Mouse (Mus musculus): ENCODE results near the gene Adgrb2.

Gene Adgrb2

DNA sequence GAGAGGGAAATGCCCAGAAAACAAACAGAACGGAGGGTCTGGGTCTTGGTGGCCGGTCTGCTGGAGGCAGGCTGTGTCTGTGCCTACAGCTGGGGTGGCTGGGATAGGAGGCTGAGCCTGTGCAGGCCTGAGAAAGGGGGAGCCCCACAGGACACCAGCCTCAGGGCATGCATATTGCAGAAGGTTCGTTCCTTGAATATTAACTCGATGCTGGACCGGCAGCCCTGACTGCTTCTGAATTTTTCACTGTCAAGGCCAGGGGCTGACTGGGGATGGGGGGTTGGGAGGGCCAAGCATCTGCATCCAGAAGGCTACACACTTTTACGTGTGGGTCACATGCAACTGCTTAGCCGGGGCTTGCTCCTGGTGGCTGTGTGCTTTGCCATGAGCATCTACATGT is 48.8 kb downstream of the Adgrb2 start:
- DNase-seq = no peak

DNA sequence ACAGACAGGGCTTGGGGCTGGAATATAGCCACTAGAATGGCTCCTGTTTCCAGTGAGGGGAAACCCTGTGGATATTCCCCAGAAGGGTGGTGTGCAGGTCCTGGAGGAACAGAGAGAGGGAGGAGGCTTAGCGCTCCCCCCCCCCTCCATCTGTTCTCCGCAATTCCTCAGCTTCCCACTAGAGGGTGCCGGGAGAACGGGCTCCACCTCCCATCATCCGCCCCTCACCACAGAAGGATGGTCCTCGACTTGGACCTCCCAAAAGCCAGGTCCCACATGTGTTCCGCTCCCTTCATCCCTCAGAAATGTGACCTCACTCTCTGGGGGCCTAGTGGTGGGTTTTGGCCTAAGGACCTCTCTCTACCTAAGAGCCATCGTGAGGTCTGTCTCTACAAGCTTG is 51.4 kb downstream of the Adgrb2 start:
- peak; percentile 61 for DNase-seq

DNA sequence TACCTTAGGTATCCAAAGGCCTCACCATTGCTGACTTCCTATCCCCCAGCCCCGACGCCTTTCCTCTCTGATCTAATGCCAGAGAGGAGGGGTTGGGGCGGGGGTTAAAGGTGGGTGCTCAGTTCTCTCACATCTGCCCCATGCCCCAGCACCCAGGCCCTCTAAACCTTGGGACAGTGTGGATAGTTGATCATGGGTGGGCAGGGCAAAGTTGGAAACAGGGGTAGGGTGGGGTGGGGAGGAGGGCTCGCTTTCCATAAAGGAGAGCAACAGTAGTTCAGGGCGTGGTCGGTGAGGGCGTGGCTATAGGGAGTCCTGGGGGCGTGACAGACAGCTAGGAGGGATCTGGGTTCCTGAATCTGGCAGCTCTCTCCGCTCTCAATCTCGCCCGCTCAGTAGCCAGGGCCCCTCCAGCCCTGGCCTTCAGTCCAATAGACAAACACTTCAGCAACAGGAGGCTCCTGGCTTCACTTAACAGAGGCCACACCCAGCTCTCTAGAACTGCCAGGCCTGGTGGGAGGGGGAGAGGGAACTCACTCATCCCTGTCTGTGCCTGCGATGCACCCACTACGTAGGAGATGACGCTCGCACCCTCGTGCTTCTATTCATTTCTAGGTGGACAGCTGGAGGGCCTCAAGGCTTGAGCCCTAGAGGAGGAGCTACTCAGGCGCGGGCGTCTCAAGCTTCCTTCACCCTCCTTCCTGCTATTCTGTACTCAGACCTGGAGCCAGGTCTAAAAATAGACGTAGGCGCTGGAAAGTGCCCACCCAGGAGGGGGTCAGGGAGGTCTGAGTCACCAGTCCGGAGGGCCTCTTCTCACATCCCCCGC is 52.1 kb downstream of the Adgrb2 start:
- DNase-seq = peak; percentile 73

DNA sequence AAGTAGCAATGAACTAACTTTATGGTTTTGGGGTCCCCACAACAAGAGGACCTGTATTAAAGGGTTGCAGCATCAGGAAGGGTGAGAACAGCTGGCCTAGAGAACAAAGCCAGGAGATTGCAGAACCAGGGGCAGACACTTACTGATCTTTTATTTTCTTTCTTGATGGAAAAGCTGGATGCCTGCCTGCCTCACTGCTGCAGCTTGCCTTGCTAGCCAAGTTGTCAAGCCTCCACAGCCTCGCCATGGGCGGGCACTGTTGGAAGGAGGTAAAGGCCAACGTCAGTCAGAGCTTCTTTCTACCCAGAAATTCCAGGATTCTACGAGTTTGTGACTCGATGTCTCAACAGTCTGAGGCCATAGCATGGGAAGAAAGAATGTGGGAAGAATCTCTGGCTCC is 54.7 kb downstream of the Adgrb2 start:
- DNase-seq = no peak

DNA sequence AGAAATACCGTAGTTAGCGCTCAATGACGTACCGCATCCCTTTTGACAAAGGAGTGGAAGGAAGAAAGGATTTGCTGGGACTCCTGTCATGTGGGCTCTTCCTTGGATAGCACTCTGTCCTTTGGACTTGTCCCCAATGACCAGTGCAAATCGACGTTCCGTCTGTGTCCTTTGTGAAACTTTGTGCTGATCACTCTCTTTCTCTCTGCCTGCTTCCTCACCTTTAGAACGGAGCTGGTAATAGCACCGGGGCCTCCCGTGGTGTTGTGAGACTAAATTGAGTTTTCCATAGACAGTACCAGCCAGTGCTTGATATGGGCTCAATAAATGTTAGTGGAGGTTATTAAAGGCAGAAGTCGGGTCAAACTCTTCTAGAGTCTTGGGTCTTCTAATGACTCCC is 56.4 kb downstream of the Adgrb2 start:
- no peak for DNase-seq

DNA sequence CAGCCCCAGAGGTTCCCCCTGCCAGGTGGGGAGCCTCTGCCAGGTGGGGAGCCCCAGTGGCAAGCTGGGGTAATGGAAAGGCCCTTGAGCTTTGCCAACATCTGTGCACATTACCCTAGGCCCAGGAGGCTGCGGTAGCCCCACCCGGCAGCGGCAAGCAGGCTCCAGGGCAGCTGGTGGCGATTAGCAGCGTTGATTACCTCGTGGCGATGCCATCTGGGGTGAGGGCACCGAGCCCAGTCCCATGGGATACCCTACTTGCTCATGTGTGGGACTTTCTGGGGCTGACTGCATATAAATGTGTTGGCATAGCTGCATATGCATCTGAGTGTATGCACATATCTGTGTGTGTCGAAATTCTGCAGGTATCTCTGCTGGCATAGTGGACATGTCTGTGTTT is 59.5 kb downstream of the Adgrb2 start:
- DNase-seq = no peak

DNA sequence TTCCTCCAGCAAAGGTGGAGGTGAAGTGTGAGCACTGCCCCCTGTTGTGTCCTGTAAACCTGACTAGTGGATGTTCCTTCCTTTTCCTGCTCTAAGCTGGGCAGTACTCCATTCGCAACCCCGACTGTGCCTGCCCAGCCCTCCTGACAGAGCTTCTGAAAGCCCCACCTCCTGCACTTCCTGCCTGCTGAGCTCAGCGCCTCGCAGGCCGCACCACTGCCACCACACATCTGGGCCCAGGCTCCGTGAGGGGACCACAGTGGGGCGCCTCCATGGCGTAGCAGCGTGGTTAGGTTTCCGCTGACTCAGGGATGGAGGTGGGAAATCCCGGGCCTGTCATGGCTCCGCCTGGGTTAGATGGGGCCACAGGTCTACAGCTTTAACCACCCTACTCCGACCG is 60.9 kb downstream of the Adgrb2 start:
- DNase-seq = no peak

DNA sequence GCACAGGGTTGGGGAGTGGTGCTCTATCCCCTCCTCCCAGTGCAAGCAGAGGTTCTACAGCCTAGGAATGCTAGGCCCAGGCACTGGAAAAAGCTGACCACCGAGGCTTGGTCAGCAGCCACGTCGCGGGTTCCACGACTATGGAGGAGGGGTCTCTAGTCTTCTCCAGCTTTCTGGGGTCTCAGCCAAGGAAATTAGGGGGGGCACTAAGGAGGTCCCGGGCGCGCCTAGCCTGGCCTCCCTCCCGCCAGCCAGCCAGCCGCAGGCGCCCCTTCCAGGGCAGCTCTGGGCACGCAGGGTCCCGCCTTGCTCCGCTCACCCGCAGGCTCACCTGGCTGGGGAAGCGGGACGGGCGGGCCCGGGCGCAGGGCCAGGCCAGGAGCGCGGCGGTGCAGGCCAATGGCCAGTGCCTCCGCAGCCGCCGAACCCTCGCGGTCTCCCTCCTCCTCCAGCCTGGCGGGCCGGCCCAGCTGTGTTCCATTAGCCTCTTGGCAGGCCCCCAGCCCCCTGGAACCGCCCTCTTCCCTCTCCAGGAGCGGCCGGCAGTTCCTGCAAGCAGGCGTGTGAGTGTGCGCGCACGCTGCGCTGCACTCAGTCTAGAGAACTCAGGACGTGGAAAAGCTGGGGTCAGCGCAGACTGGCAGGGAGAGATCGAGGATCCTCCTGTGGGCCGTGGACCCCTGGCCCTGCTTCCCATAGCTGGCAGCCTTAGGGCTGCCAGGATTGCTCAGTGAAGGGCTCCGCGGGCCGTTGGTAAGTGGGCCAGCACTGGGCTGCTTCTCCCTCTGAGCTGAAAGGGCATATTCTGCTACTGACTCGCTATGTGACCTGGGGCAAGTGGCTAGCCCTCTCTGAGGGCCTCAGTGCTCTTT is 62.9 kb downstream of the Adgrb2 start, which contains the start of gene Col16a1:
Gene Col16a1, plus strand, starts transcription at position 510 of the 872 bp plus-strand sequence.
- DNase-seq = peak; percentile 73

DNA sequence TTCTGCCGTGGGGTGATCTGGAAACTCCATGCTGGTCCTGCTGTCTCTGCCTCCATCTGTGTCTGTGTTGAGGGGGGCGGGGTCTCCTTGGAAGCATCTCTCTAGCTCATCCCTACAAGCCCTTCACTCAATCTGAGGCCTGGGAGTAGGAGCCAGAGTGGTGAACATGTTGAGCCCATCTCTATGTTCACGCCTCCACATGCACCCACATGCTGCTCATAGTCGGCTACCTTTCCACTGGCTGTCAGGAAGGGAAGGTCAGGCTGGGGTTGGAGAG is 63.5 kb downstream of the Adgrb2 start:
- DNase-seq = no peak

DNA sequence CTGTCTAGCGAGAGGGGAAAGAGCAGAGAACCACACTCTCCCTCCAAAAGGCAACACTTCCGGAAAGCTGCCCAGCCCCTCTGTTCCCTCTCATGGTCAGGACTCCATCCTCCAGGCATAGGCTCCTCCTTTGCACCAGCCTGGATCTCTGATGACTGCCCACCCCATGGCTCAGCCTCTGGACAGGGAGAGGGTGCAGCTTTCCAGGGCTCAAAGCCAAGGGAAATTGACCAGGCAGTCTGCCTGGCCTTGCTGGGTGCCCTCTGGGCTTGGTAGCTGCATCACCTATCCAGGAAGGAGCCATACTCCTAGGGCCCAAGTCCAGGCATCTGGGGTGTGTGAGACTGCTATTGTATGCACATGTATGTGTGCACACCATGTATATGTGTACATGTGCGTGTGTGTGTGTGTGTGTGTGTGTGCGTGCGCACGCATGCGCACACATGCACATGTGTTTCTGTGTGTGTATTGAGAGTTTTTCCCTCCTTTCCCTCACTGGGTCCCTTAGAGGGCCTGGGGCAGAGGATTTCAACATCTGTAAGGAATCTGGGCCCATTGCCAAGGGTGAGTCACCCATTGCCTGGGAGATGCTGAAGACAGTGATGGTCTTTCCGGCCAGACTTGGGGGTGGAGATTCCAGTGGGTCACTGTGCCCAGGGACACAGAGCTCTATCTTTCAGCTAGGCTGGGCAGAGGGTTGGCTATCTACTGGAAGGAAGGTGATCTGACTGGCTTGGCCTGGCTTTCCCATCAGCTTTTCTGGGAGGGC is 65.6 kb downstream of the Adgrb2 start:
- DNase-seq = no peak

DNA sequence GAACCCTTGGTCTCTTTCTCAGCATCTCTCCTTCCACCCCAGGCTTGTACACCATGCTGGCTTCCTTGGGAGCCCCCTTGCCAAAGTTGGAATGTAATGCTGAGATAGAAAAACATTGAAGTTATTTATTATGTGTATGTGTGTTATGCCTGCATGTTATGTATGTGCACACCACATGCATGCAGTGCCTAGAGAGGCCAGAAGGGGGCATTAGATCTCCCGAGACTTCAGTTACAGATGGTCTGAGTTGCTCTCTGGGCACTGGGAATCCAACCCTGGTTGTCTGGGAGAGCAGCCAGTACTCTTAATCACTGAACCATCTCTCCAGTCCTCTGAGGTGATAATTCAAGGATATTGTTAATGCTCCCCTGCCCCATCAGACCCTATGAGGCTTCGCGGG is 67.6 kb downstream of the Adgrb2 start:
- DNase-seq = no peak

DNA sequence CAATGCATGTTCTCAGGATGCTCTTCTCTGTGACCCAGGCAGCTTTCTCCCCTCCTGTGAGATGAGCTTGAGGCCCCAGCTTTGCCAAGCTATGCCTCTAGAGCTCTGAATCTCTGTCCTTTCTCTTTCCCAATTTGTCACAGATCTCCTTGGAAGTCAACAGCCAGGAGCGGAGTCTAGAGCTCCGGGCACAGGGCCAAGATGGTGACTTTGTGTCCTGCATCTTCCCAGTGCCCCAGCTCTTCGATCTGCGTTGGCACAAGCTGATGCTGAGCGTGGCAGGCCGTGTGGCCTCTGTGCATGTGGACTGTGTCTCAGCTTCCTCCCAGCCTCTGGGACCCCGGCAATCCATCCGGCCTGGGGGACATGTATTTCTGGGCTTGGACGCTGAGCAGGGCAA is 68.4 kb downstream of the Adgrb2 start:
- no peak for DNase-seq

DNA sequence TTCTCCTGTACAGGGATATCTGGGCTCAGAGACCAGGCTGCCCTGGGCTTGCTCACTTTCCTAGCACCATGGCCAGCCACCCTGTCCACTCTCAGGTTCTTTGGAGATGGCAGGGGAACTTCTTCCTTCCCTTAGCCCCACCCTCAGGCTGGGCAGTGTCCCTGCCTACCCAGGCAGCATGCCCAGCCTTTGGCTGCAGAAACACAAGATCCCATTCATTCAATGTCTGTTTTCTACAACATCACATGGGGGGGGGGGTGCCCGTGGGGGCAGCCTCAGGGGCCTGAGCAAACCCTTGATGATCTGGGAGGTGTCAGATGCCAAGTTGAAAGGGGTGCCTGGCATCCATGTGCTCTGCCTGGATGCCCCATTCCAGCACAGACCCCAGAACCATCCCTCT is 70.1 kb downstream of the Adgrb2 start:
- no peak for DNase-seq

DNA sequence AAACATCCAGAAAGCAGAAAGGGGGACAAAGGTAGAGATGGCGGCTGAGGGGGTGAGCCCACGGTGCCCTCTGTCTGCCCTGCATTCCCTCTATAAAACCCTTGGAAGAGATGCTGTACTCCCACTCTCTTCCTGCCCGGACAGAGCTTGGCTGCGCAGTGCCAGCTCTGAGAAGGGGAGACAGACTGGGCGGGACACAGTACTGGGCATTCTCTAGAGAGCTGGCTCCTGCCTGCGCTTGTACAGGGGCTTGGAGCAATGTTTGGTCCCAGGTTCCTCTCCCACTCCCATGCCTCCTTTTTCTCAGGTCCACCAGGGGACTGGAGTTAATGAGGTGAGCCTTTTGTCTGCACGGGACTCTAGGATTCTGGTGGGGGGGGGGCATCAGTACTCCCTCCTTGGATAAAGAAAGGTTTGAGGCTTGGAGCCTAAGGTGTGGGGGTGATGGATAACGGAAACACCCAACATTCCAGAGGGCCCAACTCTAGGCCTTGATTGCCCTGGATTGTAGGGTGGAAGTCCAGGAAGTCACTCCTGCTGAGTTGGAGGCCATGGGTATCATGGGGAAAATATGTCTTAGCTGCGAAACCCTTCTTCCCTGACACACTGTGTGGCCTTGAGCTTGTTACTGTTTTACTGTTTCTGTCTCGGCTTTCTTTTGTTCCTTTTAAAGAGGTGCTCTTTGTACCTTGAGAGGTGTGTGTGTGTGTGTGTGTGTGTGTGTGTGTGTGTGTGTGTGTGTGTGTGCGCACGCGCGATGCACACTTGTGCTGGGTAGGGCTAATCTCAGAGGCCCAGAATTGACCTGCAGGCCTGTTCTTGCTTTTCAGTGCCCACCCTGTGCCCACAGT is 70.7 kb downstream of the Adgrb2 start:
- DNase-seq = no peak

DNA sequence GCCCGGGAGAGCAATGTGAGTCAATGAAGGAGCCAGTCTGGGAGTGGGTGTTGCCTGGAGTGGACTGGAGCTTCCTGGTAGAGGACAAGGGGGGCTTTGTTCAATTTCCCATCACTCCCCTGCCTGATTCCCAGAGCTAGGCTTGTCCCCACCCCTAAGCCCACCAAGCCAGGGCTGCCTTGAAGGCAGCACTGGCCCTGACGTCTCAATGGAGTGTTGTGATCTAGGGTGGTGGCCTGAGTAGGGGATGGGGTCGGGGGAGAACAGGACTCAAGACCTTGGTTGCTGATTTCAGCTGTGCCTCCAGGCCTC is 71.3 kb downstream of the Adgrb2 start:
- DNase-seq = no peak

DNA sequence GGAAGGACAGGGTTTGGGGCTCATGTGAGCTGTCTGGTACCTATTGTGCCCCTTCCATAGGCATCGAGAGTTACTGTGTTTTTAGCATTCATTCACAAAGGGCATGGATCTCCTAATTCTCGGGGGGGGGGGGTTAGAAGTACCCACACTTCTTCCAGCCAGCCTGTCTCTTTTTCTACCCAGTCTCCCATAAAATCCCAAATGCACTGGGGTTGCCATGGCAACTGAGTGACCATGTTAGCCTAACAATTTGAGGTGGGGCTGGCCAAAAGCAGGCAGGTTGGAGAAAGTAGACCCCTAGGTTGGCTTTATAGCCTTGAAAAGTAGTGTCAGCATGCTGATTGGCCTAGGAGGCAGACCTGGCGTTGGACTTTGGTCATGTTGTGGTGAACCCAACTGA is 71.8 kb downstream of the Adgrb2 start:
- no peak for DNase-seq

DNA sequence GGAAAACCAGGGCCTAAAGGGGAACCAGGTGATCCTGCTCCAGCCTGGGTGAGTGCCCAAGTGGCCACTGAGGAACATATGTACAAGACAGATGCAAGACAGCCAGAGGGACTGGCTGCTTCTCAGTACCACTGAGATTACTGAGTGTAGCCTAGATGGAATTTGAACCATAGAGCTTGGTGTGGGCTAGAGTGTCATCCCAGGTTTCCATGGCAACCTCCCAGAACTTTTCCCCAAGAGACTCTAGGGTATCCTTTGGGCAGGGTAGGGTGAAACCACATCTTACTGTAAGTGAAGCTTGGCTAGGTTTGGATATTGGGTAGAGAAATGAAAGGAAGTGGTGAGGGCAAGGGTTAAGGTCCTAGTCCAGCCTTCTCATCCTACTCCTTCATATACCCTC is 76.3 kb downstream of the Adgrb2 start:
- DNase-seq = no peak

DNA sequence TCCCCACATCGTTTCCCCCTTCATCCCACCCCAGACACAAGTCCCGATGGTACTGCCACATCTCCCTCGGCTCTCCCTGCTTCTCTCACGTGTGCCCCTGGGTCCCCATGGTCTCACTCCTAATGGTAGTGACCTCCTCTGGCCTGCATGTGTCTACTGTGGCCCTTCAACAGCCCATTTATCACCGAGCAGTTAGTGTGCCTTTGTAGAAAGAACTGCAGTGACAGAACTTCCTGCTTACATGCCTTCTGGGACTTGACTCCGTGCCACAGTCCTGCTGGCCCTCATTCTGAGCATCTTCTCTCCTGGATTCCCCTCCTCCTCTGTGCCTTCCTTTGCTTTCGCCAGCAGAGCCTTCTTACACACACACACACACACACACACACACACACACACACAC is 78.5 kb downstream of the Adgrb2 start:
- DNase-seq = no peak

DNA sequence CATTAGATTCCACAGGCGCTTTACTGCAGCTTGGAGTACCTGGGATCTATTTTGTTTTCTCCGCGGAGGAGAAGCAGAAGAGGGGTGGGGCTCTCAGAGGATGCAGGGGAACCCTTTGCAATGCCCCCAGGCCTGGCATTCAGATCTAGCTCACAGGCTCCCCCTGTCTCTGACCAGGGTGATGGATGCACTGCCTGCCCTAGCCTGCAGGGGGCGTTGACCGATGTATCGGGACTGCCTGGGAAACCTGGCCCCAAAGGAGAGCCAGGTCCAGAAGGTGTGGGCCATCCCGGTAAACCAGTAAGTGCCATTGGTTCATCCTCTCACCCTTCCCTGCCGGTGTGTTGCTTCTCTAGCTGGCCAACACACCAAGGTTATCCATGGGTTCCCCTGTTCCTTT is 82.1 kb downstream of the Adgrb2 start:
- DNase-seq = no peak

DNA sequence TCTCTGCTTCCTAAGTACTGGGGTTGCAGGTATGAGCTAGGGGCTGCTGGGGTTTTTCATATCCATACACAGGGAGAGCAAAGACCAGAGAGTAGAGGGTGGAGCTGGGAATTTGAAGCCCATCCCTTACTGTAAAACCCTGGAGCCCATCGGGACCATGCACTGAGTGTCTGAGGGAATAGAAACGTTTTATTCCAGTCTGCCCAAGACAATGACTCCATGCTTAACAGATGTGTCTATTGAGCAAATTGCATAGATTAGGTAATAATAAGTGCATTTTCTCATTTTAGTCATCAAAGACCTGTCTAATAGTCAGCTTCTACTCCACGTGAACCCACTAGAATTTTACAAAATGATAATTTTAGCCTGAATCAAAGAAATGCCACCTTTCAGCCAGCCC is 85.9 kb downstream of the Adgrb2 start:
- no peak for DNase-seq

DNA sequence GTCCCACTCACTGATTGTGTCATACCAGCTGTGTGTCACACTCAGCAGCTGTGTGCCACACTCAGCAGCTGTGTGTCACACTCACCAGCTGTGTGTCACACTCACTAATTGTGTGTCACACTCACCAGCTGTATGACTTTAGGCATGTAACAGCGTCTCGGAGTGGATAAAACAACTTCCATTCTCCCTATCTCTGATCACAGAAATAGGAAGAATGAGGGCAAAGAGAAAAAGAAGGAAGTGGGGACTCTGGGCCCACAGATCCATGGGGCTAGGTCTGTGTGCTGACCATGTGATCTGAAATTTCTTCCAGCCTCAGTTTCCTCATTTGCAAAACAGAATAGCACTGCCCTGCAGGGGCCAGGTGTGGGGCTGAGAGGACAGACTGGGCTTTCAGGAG is 87.1 kb downstream of the Adgrb2 start:
- DNase-seq = no peak
